Comparison of ENCODE assay signal across 33 mouse cellular contexts in the genomic region with DNA sequence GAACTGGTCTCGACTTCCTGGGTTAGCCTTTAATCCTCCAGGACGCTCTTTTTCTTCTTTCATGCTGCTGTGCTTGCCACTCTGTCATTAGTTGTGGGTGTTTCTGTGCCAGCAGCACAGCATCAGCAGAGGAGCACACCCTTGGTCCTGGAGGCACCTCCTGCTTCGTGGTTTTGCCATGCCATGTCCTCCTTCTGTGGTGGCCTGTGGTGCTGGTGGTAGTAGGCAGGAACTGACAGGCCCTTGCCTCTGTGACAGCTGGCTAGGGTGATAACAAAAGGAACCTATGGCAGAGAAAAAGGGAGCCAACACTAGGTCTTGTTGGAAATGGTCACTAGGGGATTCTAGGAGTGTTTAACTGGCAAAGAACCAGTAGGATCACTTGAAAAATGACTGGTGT. TPM values are rescaled to one million over a fixed set of nuclear protein-coding genes. Genes with fewer than 3 reads are reported as not detected.
DNase-seq lines count a peak whose midpoint lies in the region; ATAC-seq lines count a peak whose summit lies in the region.
"Had no signal": no experiment of that assay in that cellular context is flagged by ENCODE, and none has a peak within 500 bp of the region (broad histone marks: within the 10 kb centered on the region; RNA-seq: fewer than 3 reads in every experiment).

No protein-coding gene starts in this region.

- H3K9me3 ChIP-seq in megakaryocyte, embryonic 14.5 days: no peaks in the 10 kb centered on the region
- H3K9me3 ChIP-seq: embryonic facial prominence, embryonic 12.5 days; forebrain, embryonic 12.5 days; G1E; heart, embryonic 13.5 days; hindbrain, embryonic 10.5 days; hindbrain, embryonic 15.5 days; kidney, embryonic 15.5 days; limb, embryonic 13.5 days; midbrain, embryonic 12.5 days; neural tube, embryonic 13.5 days had no signal

- no peak for DNase-seq in urinary bladder, postnatal 25 days (ENCODE audit: low spot score)
- DNase-seq in adrenal gland, adult (ENCODE audit: inconsistent age in 2 of 2, low spot score in 1 of 2): no peak
- DNase-seq: adrenal gland, postnatal 25 days; cerebellum, adult 18-20 months; cerebellum, postnatal 10 days; forebrain, postnatal 0 days; heart, adult 2 months; heart, postnatal 10 days; kidney, adult 18-20 months; kidney, postnatal 25 days; lung, postnatal 10 days; right cerebral cortex, postnatal 4 days had no signal

- peaks cover 47% of the 10 kb centered on the region for H3K36me3 ChIP-seq in megakaryocyte, embryonic 14.5 days (replicated peaks; ENCODE audit: low read length)
- H3K36me3 ChIP-seq: embryonic facial prominence, embryonic 12.5 days; forebrain, embryonic 12.5 days; heart, embryonic 13.5 days; hindbrain, embryonic 10.5 days; hindbrain, embryonic 15.5 days; kidney, embryonic 15.5 days; limb, embryonic 13.5 days; midbrain, embryonic 12.5 days; neural tube, embryonic 13.5 days had no signal

- H3K27me3 ChIP-seq in megakaryocyte, embryonic 14.5 days (replicated peaks): no peaks in the 10 kb centered on the region
- H3K27me3 ChIP-seq: embryonic facial prominence, embryonic 12.5 days; forebrain, embryonic 12.5 days; heart, embryonic 13.5 days; hindbrain, embryonic 15.5 days; kidney, embryonic 15.5 days; limb, embryonic 13.5 days; midbrain, embryonic 12.5 days; neural tube, embryonic 13.5 days; Patski had no signal

- peaks cover 75% of the 10 kb centered on the region for H3K4me1 ChIP-seq in megakaryocyte, embryonic 14.5 days
- H3K4me1 ChIP-seq: forebrain, embryonic 12.5 days; heart, embryonic 13.5 days; hindbrain, embryonic 10.5 days; hindbrain, embryonic 15.5 days; midbrain, embryonic 12.5 days; neural tube, embryonic 13.5 days had no signal

- ATAC-seq in megakaryocyte, adult 5-6 weeks (ENCODE audit: poor library complexity, severe bottlenecking): no peak
- ATAC-seq in erythroid progenitor cell, adult 5-6 weeks (replicated peaks; ENCODE audit: low FRiP score, poor library complexity, severe bottlenecking): peak; percentile 51
- ATAC-seq in megakaryocyte-erythroid progenitor cell, adult 5-6 weeks (replicated peaks; ENCODE audit: low FRiP score, low TSS enrichment, poor library complexity, severe bottlenecking): peak; percentile 82
- no peak for ATAC-seq in CD4-positive, CD25-positive, alpha-beta regulatory T cell, adult 4 months
- ATAC-seq: forebrain, postnatal 0 days; inflammation-experienced regulatory T-cells, adult 6 months; Patski had no signal

- peak overlapping the region; percentile 64 for H3K4me3 ChIP-seq in megakaryocyte, embryonic 14.5 days (replicated peaks)
- H3K4me3 ChIP-seq: embryonic facial prominence, embryonic 12.5 days; erythroblast, embryonic 14.5 days; forebrain, embryonic 12.5 days; heart, adult 2 months; heart, embryonic 13.5 days; hindbrain, embryonic 10.5 days; hindbrain, embryonic 15.5 days; kidney, embryonic 15.5 days; layer of hippocampus, adult 2 months; left cerebral cortex, adult 2 months; limb, embryonic 13.5 days; midbrain, embryonic 12.5 days; neural tube, embryonic 13.5 days had no signal

RNA-seq across cellular contexts. Expression of a gene that starts 10.6 kb away (rescaled TPM):
- 0.09 TPM in 1 of 2 replicates, not detected in the other for polyA plus RNA-seq in megakaryocyte, embryonic 14.5 days (2012; ENCODE audit: insufficient read depth, low replicate concordance)
- 0.75 and 1.6 TPM in 2 replicates for total RNA-seq in megakaryocyte, adult 5-6 weeks (2015)
- total RNA-seq in megakaryocyte, adult 5-6 weeks (2017): 0.07 and 0.24 TPM in 2 replicates
- not detected in 2 replicates for total RNA-seq in erythroid progenitor cell, adult 5-6 weeks (2015; ENCODE audit: low replicate concordance)
- 1.4 TPM in 1 of 2 replicates, not detected in the other for total RNA-seq in erythroid progenitor cell, adult 5-6 weeks (2017; ENCODE audit: low replicate concordance)
- not detected in 2 replicates for total RNA-seq in megakaryocyte-erythroid progenitor cell, adult 5-6 weeks (2014; fragmentation: Nextera tagmentation)
- total RNA-seq in megakaryocyte-erythroid progenitor cell, adult 5-6 weeks (2017): 0.66 TPM in 1 of 2 replicates, not detected in the other
- polyA plus RNA-seq in CD4-positive, CD25-positive, alpha-beta regulatory T cell, adult 4 months (2017; shearing (Covaris generic)): 1 to 10 TPM in 1 of 2 experiments, under 1 TPM in 1; 0.65 to 1.6 TPM
- polyA plus RNA-seq: erythroblast, embryonic 14.5 days; macrophage; Patski had no signal

Comparison
In these comparisons a context has a peak if more than half of its experiments do, and no peak if none do; other contexts are left out.
1. ATAC-seq: peak in erythroid progenitor cell, adult 5-6 weeks (single experiment) and megakaryocyte-erythroid progenitor cell, adult 5-6 weeks (single experiment); none in megakaryocyte, adult 5-6 weeks (single experiment) and CD4-positive, CD25-positive, alpha-beta regulatory T cell, adult 4 months (single experiment).